15 mouse cellular contexts compared by ENCODE assay signal in the genomic region with DNA sequence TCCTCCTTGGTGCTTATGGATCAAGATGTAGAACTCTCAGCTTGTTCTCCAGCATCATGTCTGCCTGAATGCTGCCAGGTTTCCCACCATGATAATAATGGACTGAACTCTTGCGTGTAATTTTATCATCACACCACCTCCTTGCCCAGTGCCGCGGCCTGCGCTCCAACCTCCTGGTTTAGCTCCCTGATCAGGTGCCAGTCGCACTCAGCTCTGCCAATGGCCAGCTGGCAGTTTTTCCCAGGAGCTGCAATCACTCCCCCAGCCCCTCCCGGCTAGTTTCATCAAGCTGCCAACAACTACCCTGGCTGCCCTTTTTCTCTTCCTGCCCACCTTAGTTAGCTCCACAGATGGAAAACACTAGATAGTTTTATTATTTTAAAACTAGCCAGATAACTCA. TPM values are rescaled to one million over a fixed set of nuclear protein-coding genes. Genes with fewer than 3 reads are reported as not detected.
DNase-seq lines count a peak whose midpoint lies in the region; ATAC-seq and TF ChIP-seq lines count a peak whose summit lies in the region.
"Had no signal": no experiment of that assay in that cellular context is flagged by ENCODE, and none has a peak within 500 bp of the region (broad histone marks: within the 10 kb centered on the region; RNA-seq: fewer than 3 reads in every experiment).

No protein-coding gene starts in this region.

- H3K4me2 ChIP-seq in heart, embryonic 12.5 days, result no peak overlapping the region
- H3K4me2 ChIP-seq: midbrain, embryonic 12.5 days had no signal

- no peak for TF ChIP-seq EP300 in heart, adult 2 months (IDR thresholded peaks at IDR 0.05; ENCODE audit: insufficient read depth, low read depth, low read length)

- ATAC-seq in heart, embryonic 12.5 days (ENCODE audit: insufficient number of reproducible peaks, low FRiP score), result no peak
- no peak for ATAC-seq in inflammation-experienced regulatory T-cells, adult 6 months

- no peak for TF ChIP-seq CTCF in heart, adult 2 months (IDR thresholded peaks at IDR 0.05)
- no peak for TF ChIP-seq CTCF in brain, embryonic 14.5 days (IDR thresholded peaks at IDR 0.05; ENCODE audit: borderline replicate concordance, extremely low read depth, insufficient read depth, insufficient read length)

- H3K9ac ChIP-seq in heart, adult 2 months (ENCODE audit: low read depth, low read length), result no peak overlapping the region
- no peak overlapping the region for H3K9ac ChIP-seq in heart, embryonic 12.5 days
- H3K9ac ChIP-seq: midbrain, embryonic 12.5 days had no signal

- WGBS in heart, adult 2 months, result 65% methylated on average over 6 of the region's 6 CpGs
- 88% methylated on average over 6 of the region's 6 CpGs for WGBS in heart, embryonic 12.5 days

- no peak overlapping the region for H3K4me3 ChIP-seq in heart, adult 2 months
- H3K4me3 ChIP-seq in heart, embryonic 12.5 days, result no peak overlapping the region
- H3K4me3 ChIP-seq: forebrain, embryonic 10.5 days; midbrain, embryonic 12.5 days had no signal

- intact Hi-C loops in heart, adult 2 months (cut with DNase I), result no loop called here
- intact Hi-C loops in heart, postnatal 10 days (cut with DNase I), result no loop called here

- H3K27ac ChIP-seq in heart, adult 2 months, result no peak overlapping the region
- H3K27ac ChIP-seq in heart, embryonic 12.5 days (ENCODE audit: poor library complexity, severe bottlenecking), result no peak overlapping the region
- H3K27ac ChIP-seq: forebrain, embryonic 10.5 days; midbrain, embryonic 12.5 days had no signal

- TF ChIP-seq POLR2A in heart, adult 2 months (IDR thresholded peaks at IDR 0.05; ENCODE audit: insufficient read depth, low read depth, low read length), result no peak
- no peak for TF ChIP-seq POLR2A in brain, embryonic 14.5 days (IDR thresholded peaks at IDR 0.05; ENCODE audit: borderline replicate concordance, extremely low read depth, insufficient read depth, insufficient read length, poor library complexity, severe bottlenecking)

- no peaks in the 10 kb centered on the region for H3K36me3 ChIP-seq in heart, adult 2 months (ENCODE audit: control insufficient read depth, insufficient read depth, low read length)
- no peaks in the 10 kb centered on the region for H3K36me3 ChIP-seq in heart, embryonic 12.5 days
- H3K36me3 ChIP-seq: forebrain, embryonic 10.5 days; midbrain, embryonic 12.5 days had no signal

- H3K79me2 ChIP-seq in heart, adult 2 months (replicated peaks; ENCODE audit: control insufficient read depth, insufficient read depth, low read length), result no peaks in the 10 kb centered on the region

- DNase-seq in adrenal gland, postnatal 10 days, result peak; percentile 8
- no peak for DNase-seq in adrenal gland, adult 18-20 months (ENCODE audit: low spot score in 2 of 2)
- DNase-seq in heart, adult 2 months, result peak; percentile 32 to 48
- DNase-seq in brain, embryonic 14.5 days (ENCODE audit: low read depth), result peak; percentile 44
- DNase-seq in heart, postnatal 10 days, result peak; percentile 20 to 30
- DNase-seq in thymus, postnatal 10 days (ENCODE audit: low spot score in 2 of 2), result no peak
- DNase-seq: lung, adult 2 months had no signal

- no peaks in the 10 kb centered on the region for H3K27me3 ChIP-seq in heart, adult 2 months (ENCODE audit: control insufficient read depth, insufficient read depth, low read length)
- no peaks in the 10 kb centered on the region for H3K27me3 ChIP-seq in heart, embryonic 12.5 days (replicated peaks)
- H3K27me3 ChIP-seq: midbrain, embryonic 12.5 days had no signal

- no peaks in the 10 kb centered on the region for H3K9me3 ChIP-seq in heart, embryonic 12.5 days (replicated peaks)
- H3K9me3 ChIP-seq: midbrain, embryonic 12.5 days had no signal

- peaks cover 2% of the 10 kb centered on the region; the same call in 1 of the 2 replicates for H3K4me1 ChIP-seq in heart, adult 2 months (ENCODE audit: control insufficient read depth, insufficient read depth, low read length)
- no peaks in the 10 kb centered on the region for H3K4me1 ChIP-seq in heart, embryonic 12.5 days (replicated peaks)
- H3K4me1 ChIP-seq: forebrain, embryonic 10.5 days; midbrain, embryonic 12.5 days had no signal

RNA-seq across cellular contexts. Expression of a gene that starts 48.8 kb away (rescaled TPM):
- 10 to 100 TPM in 1 of 2 experiments, 1 to 10 TPM in 1; 4.8 to 15.5 TPM for total RNA-seq in adrenal gland, postnatal 10 days (2021)
- not detected for total RNA-seq in adrenal gland, adult 18-20 months (2021)
- not detected for total RNA-seq in heart, adult 2 months (2021)
- polyA plus RNA-seq in heart, adult 2 months (2012; rRNA removed), result not detected in 2 replicates
- not detected in 2 replicates for polyA plus RNA-seq in heart, embryonic 12.5 days (2016; fragmentation: Nextera tagmentation; extraction: Ambion mirVana)
- polyA plus RNA-seq in brain, embryonic 14.5 days (2012; rRNA removed), result 0.03 and 0.10 TPM in 2 replicates
- not detected for total RNA-seq in heart, postnatal 10 days (2021)
- not detected for polyA plus RNA-seq in inflammation-experienced regulatory T-cells, adult 6 months (2017; shearing (Covaris generic))
- total RNA-seq: ES-E14; hematopoietic stem cell, adult 5-6 weeks; left cerebral cortex, postnatal 14 days; neutrophil, adult 5-6 weeks had no signal
- polyA plus RNA-seq: forebrain, embryonic 10.5 days; lung, adult 2 months; midbrain, embryonic 12.5 days had no signal

Comparison
In these comparisons a context has a peak if more than half of its experiments do, and no peak if none do; other contexts are left out.
1. DNase-seq: peak in adrenal gland, postnatal 10 days (single experiment), heart, adult 2 months (2 of 2), brain, embryonic 14.5 days (single experiment) and heart, postnatal 10 days (2 of 2); none in adrenal gland, adult 18-20 months (0 of 2) and thymus, postnatal 10 days (0 of 2).
2. RNA of a gene that starts 48.8 kb away (total RNA-seq): 4.8 to 15.5 TPM in adrenal gland, postnatal 10 days; not detected in adrenal gland, adult 18-20 months, not detected in heart, adult 2 months and not detected in heart, postnatal 10 days; every median in the first group is over 4 times any median in the second.